Mouse (Mus musculus): Measurements from ENCODE around the gene Xcl1.
A peak's percentile ranks its signal among the peaks of the same experiment; 100 is the strongest.

Xcl1 gene

GRCm38 (mm10) chr1:164905047-164905446 lies 30.3 kb downstream of the Xcl1 start:
- DNase-seq (ENCODE audit: low spot score in 2 of 2) = peak in 1 of 2 experiments; percentile 24

GRCm38 (mm10) chr1:164900696-164901095 lies 34.6 kb downstream of the Xcl1 start:
- DNase-seq (ENCODE audit: low spot score in 2 of 2) = no peak

- no peak for DNase-seq (ENCODE audit: low spot score in 2 of 2)
Observed at GRCm38 (mm10) chr1:164900226-164900625, 35.1 kb downstream of the Xcl1 start.

- no peak for DNase-seq (ENCODE audit: low spot score in 2 of 2)
Observed at GRCm38 (mm10) chr1:164899506-164899905, 35.8 kb downstream of the Xcl1 start.

GRCm38 (mm10) chr1:164898846-164899351 lies 36.4 kb downstream of the Xcl1 start:
- DNase-seq (ENCODE audit: low spot score in 2 of 2) = peak; percentile 73 to 74

- DNase-seq (ENCODE audit: low spot score in 2 of 2) = no peak
Observed at GRCm38 (mm10) chr1:164897163-164897817, 38.0 kb downstream of the Xcl1 start.

- DNase-seq (ENCODE audit: low spot score in 2 of 2) = no peak
Observed at GRCm38 (mm10) chr1:164896211-164897145, 38.8 kb downstream of the Xcl1 start.

GRCm38 (mm10) chr1:164895806-164896205 lies 39.5 kb downstream of the Xcl1 start:
- no peak for DNase-seq (ENCODE audit: low spot score in 2 of 2)

- DNase-seq (ENCODE audit: low spot score in 2 of 2) = no peak
Observed at GRCm38 (mm10) chr1:164890366-164890765, 45.0 kb downstream of the Xcl1 start.

GRCm38 (mm10) chr1:164888563-164888962 lies 46.8 kb downstream of the Xcl1 start:
- DNase-seq (ENCODE audit: low spot score in 2 of 2) = no peak

- no peak for DNase-seq (ENCODE audit: low spot score in 2 of 2)
Observed at GRCm38 (mm10) chr1:164887775-164888174, 47.6 kb downstream of the Xcl1 start.

GRCm38 (mm10) chr1:164881891-164882290 lies 53.4 kb downstream of the Xcl1 start:
- no peak for DNase-seq (ENCODE audit: low spot score in 2 of 2)

Data from frontal cortex, postnatal 25 days (tissue).